Mouse (Mus musculus) embryonic facial prominence, embryonic 12.5 days (tissue): ENCODE data around the gene Prkce. TPM values are rescaled to one million over a fixed set of nuclear protein-coding genes. Genes with fewer than 3 reads are reported as not detected.
A peak's percentile ranks its signal among the peaks of the same experiment; 100 is the strongest.

Source experiments
- ATAC-seq: fragments of 200-750 bp; cut with Nextera tagmentation; 2 replicates; pipeline ENCODE4 v1.8.0; 2017; ENCODE audit not compliant: insufficient number of reproducible peaks, insufficient read depth, low FRiP score, low TSS enrichment
- H3K27ac ChIP-seq: fragments of 300-500 bp; sonication (generic); 2 replicates; pipeline ENCODE4 v1.5.1; 2016; ENCODE audit warnings: mild to moderate bottlenecking
- H3K27me3 ChIP-seq: fragments of 300-500 bp; sonication (generic); 2 replicates; pipeline ENCODE4 v1.6.1; 2016; ENCODE audit warnings: mild to moderate bottlenecking, moderate library complexity
- H3K36me3 ChIP-seq: fragments of 300-500 bp; sonication (generic); 2 replicates; pipeline ENCODE4 v1.6.1; 2016; ENCODE audit warnings: mild to moderate bottlenecking
- H3K4me1 ChIP-seq: fragments of 300-500 bp; sonication (generic); 2 replicates; pipeline ENCODE4 v1.6.1; 2016
- H3K4me2 ChIP-seq: fragments of 300-500 bp; sonication (generic); replicated peaks from 2 replicates; pipeline ENCODE4 v1.6.1; 2016; ENCODE audit warnings: mild to moderate bottlenecking, moderate library complexity
- H3K4me3 ChIP-seq: fragments of 300-500 bp; sonication (generic); 2 replicates; pipeline ENCODE4 v1.5.1; 2016; ENCODE audit warnings: mild to moderate bottlenecking
- H3K9ac ChIP-seq: fragments of 300-500 bp; sonication (generic); 2 replicates; pipeline ENCODE4 v1.6.1; 2016; ENCODE audit warnings: mild to moderate bottlenecking, moderate library complexity
- H3K9me3 ChIP-seq: fragments of 300-500 bp; sonication (generic); 2 replicates; pipeline ENCODE4 v1.6.1; 2016; ENCODE audit warnings: mild to moderate bottlenecking, moderate library complexity
- WGBS: fragments of 180-500 bp; shearing (Covaris S2); methylation state at CpG from one replicate; pipeline ENCODE4 v1.1.7; 2016; 5-methylcytosine and 5-hydroxymethylcytosine counted together
- polyA plus RNA-seq: library from polyadenylated mRNA; unstranded; fragments of >200 nt; fragmentation: Nextera tagmentation; extraction: Ambion mirVana; gene quantifications from 2 replicates; pipeline ENCODE4 v1.2.1, GENCODE M21; 2016

Prkce gene
- polyA plus RNA-seq, 1 experiment from 2014 or later, result 9.8 TPM

DNA sequence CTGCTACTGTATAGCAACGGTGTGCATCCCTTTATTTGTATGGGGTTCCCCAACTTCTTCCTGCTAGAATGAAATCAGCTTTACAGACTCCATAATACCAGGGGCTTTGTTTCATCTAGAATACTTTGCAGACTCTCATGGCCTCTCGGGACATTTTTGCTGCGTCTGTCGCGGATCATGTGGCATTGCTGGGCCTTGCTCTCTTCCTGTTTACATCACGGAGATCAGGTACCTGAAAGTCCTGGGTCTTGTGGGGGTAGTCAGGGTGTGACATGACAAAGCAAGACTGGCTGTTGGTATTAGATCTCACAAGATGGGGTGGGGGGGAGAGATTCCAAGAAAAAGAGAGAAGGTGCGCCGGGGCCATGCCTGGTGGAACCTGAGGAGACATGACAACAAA, 102.1 kb downstream of the Prkce start:
- no peak for ATAC-seq
- 76% methylated on average over 8 of the region's 8 CpGs for WGBS
- H3K4me1 ChIP-seq, result peaks cover 41% of the 10 kb centered on the region
- no peak overlapping the region for H3K4me2 ChIP-seq
- no peaks in the 10 kb centered on the region for H3K27me3 ChIP-seq
- no peak overlapping the region for H3K4me3 ChIP-seq
- no peak overlapping the region for H3K27ac ChIP-seq
- no peaks in the 10 kb centered on the region for H3K36me3 ChIP-seq
- H3K9me3 ChIP-seq, result no peaks in the 10 kb centered on the region
- no peak overlapping the region for H3K9ac ChIP-seq

DNA sequence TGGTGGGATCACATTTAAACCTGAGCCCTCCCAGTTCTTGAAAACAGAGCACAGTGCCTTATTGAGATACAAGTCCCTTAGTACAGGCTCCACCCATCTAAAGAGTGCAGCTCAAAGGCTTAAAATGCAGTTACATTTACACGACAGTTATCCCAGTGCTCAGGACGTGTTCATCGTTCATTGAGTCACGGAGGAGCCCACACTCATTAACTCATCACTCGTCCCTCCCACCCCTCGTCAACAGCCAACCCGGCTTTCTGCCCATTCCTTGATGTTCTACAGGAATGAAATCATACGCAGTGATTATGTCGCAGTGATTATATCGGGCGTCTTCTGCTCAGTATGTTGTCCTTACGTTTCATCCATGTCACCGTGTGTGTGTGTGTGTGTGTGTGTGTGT, 102.9 kb downstream of the Prkce start:
- H3K4me3 ChIP-seq, result no peak overlapping the region
- H3K4me2 ChIP-seq, result no peak overlapping the region
- no peak overlapping the region for H3K27ac ChIP-seq
- H3K9me3 ChIP-seq, result no peaks in the 10 kb centered on the region
- 83% methylated on average over 13 of the region's 13 CpGs for WGBS
- H3K4me1 ChIP-seq, result peaks cover 41% of the 10 kb centered on the region
- H3K9ac ChIP-seq, result no peak overlapping the region
- no peak for ATAC-seq
- no peaks in the 10 kb centered on the region for H3K27me3 ChIP-seq
- H3K36me3 ChIP-seq, result no peaks in the 10 kb centered on the region

DNA sequence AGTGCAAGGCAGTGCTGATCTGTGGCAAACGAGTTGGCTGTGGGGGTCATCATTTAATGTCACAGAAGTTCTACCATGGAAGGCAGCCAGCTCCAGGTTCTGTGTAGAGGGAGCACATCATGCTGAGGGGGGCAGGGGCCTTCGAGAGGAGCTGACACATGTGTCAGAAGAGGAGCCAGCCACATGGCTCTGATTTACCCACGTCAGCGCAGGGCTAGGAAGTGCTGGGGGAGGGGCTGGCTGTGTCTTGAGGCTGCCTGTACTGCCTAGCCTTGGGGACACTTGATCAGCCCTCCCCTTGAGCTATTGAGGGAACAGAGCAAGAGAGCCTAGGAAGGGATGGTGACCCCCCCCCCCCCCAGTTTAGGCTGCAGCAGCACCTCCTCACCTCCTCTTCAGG, 103.7 kb downstream of the Prkce start:
- Histone ChIP-seq H3K4me1 (peaks cover 41% of the 10 kb centered on the region), H3K9ac (no peak overlapping the region), H3K27ac (no peak overlapping the region), H3K36me3 (no peaks in the 10 kb centered on the region), H3K9me3 (no peaks in the 10 kb centered on the region), H3K27me3 (no peaks in the 10 kb centered on the region), H3K4me2 (no peak overlapping the region), H3K4me3 (no peak overlapping the region)
- peak; percentile 73; the same call in 1 of the 2 replicates for ATAC-seq
- WGBS, result 12% methylated on average over 4 of the region's 4 CpGs

DNA sequence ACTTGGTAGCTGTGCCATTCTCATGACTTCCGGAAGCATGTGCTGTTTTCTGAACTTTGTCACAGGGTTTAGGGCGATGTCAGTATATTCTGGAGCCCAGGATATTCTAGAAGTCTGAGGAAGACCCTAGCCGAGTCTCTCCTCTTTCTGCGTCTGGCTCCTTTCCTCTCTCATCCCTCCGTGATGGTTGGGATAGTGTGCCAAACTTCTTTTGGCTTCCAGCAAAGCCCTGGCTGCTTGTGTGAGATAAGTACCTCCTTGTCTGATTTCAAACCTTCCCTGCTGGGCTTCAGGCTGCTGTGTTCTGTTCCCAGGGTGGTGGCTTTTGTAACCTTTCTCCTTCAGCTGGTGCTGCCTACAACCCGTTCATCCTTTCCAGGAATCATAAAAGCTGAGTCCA, 105.4 kb downstream of the Prkce start:
- Histone ChIP-seq H3K4me1 (peaks cover 53% of the 10 kb centered on the region), H3K9me3 (no peaks in the 10 kb centered on the region), H3K4me3 (no peak overlapping the region), H3K27ac (no peak overlapping the region), H3K27me3 (no peaks in the 10 kb centered on the region), H3K9ac (no peak overlapping the region), H3K4me2 (no peak overlapping the region), H3K36me3 (no peaks in the 10 kb centered on the region)
- ATAC-seq, result no peak
- 70% methylated on average over 6 of the region's 6 CpGs for WGBS

DNA sequence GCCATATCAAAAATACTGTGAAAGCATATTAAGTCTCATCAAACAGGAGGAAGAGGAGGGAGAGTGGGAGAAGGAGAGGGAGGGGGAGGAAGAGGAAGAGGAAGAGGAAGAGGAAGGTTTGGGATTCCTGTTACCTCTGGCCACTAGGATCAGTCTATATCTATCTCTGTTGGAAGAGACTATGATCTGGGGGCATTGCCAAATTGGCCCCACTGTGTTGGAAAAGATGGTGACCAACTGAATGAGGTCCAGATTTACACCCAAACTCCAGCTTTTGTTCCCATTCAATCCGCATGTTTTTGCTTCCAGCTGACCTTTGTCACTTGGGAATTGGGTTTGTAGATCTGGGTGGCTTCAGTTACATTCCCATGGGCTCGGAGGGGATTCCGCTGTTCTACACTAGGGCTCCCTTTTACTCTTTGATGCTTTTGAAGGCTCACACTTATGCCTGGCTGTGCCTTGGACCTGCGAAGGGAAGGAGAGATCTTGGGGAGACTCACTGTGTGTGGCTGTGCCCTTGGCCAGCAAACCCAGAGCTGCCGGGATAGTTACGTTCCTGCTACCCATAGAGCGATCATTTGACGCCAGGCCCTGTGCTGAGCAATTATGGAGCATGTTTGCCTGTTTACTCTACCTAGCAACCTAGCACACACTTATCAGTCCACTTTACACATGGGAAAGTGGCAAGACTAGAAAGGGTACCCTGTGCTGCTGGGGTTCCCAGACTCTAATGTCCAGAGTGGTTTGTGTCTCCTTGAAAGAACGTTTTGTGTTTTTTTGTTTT, 106.2 kb downstream of the Prkce start:
- Histone ChIP-seq H3K4me3 (no peak overlapping the region), H3K27ac (no peak overlapping the region), H3K4me1 (peaks cover 55% of the 10 kb centered on the region), H3K4me2 (no peak overlapping the region), H3K9ac (no peak overlapping the region), H3K27me3 (no peaks in the 10 kb centered on the region), H3K36me3 (no peaks in the 10 kb centered on the region), H3K9me3 (no peaks in the 10 kb centered on the region)
- ATAC-seq, result no peak
- WGBS, result 83% methylated on average over 9 of the region's 9 CpGs

DNA sequence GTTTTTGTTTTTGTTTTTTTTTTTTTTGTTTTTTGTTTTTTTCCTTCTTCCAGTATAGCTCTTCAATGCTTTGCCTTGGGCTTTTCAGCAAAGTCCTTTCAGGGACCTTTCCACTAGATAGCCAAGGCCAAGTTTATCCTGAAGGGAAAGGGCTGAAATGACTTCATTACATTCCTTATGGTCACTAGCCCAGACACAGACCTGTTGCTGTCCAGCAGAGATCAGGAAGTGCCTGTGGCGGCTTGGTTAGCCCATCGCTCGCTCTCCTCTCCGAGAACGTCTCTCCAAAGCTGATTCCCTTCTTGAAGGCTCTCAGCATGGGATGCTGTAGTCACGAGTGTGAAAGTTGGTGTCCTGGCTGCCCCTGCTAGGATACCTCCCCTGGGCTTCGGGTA, 106.8 kb downstream of the Prkce start:
- Histone ChIP-seq H3K27ac (no peak overlapping the region), H3K4me2 (no peak overlapping the region), H3K4me1 (peaks cover 52% of the 10 kb centered on the region), H3K36me3 (no peaks in the 10 kb centered on the region), H3K9ac (no peak overlapping the region), H3K9me3 (no peaks in the 10 kb centered on the region), H3K27me3 (no peaks in the 10 kb centered on the region), H3K4me3 (no peak overlapping the region)
- WGBS, result 59% methylated on average over 7 of the region's 7 CpGs
- ATAC-seq, result no peak

DNA sequence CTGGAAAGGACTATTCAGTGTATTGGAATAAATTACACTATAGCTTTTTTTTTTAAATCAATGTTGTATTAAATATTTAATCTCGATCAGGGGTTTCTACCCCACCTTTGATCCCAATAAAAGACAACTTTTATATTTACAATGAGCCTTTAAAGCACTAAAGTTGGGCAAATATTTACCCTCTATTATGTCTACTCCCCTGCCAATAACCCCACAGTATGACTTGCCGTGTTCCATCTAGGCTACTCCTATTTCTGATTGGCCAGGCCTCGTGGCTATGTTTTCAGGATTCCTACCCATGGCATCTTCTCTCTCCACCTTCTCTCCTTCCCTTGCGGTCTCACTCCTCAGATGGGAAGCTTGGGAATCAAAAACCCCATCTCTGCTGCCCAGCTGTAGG, 108.8 kb downstream of the Prkce start:
- H3K4me2 ChIP-seq, result no peak overlapping the region
- no peak overlapping the region for H3K9ac ChIP-seq
- no peak for ATAC-seq
- no peaks in the 10 kb centered on the region for H3K27me3 ChIP-seq
- no peaks in the 10 kb centered on the region for H3K9me3 ChIP-seq
- no peak overlapping the region for H3K4me3 ChIP-seq
- no peaks in the 10 kb centered on the region for H3K36me3 ChIP-seq
- WGBS, result 82% methylated on average over 4 of the region's 4 CpGs
- peaks cover 53% of the 10 kb centered on the region for H3K4me1 ChIP-seq
- peak overlapping the region; percentile 80; the same call in 1 of the 2 replicates for H3K27ac ChIP-seq

DNA sequence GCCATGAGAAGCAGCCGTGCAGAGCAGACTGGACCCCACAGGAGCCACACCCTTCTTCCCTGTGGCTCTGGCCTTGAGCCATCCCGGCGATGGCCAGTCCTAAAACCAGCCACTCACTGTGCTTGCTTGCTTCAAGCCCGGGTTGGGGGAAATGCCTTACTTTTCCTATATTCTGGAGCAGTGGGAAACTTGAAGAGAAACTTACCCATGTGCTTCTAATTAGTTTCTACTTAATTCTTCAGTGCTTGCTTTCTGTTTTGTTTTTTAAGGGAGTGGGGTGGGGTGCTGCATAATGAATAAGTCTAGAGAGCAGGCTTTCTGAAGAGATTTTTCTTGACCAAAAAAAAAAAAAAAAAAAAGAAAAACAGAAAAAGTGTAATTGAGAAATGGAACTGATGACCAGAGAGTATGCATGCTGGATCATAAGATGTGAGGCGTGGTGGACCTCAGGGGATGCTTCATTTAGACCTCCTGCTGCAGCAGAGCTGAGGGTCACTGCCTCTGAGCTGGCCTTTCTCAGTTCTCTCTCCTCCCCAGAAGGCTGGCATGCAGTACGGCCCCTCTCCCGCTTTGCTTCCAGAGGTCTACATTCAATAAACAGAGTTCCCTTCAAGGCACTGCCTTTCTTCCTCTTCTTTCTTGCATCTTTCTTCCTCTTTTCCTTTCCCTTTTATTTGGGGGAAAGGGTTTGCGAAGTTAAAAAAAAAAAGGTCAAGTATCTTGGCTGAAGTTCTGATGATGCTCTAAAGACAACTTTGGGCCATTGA, 109.6 kb downstream of the Prkce start:
- 0 out of 2 replicates have a peak overlapping the region, but pooled peaks have one; percentile 13 for H3K4me2 ChIP-seq
- peaks cover 45% of the 10 kb centered on the region for H3K4me1 ChIP-seq
- no peak overlapping the region for H3K9ac ChIP-seq
- ATAC-seq, result 0 out of 2 replicates have a peak, but pooled peaks have one; percentile 33
- no peaks in the 10 kb centered on the region for H3K9me3 ChIP-seq
- H3K27me3 ChIP-seq, result no peaks in the 10 kb centered on the region
- H3K4me3 ChIP-seq, result no peak overlapping the region
- peak overlapping the region; percentile 80 for H3K27ac ChIP-seq
- WGBS, result 34% methylated on average over 8 of the region's 8 CpGs
- H3K36me3 ChIP-seq, result no peaks in the 10 kb centered on the region

DNA sequence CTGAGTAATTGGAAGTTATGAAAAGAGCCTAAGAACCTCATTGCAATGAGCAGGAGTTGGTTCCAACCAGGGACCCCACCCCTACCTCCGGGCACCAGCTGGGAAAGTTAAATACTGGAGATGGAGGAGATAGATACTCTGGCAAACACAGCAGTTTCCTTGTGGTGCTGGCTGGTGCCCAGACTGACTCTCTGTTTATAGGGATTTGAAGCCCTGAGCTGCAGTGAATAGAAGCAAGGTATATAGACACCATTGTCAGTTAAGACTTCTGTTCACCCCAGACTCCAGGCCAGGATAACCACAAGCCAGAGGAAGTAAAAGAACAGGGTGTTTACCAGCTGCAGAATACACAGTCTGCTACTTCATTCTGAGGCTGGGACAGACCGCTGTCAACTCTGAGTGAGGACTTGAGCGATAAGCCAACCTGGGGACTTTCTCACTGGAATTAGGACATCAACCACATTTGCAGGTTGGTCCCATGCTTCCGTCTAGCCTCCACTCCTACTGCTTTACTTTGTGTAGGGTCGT, 110.5 kb downstream of the Prkce start:
- 0 out of 2 replicates have a peak overlapping the region, but pooled peaks have one; percentile 36 for H3K27ac ChIP-seq
- no peak for ATAC-seq
- no peak overlapping the region for H3K4me2 ChIP-seq
- no peak overlapping the region for H3K4me3 ChIP-seq
- H3K9me3 ChIP-seq, result no peaks in the 10 kb centered on the region
- H3K9ac ChIP-seq, result no peak overlapping the region
- peaks cover 41% of the 10 kb centered on the region for H3K4me1 ChIP-seq
- no peaks in the 10 kb centered on the region for H3K36me3 ChIP-seq
- H3K27me3 ChIP-seq, result no peaks in the 10 kb centered on the region
- WGBS, result 80% methylated on average over 5 of the region's 5 CpGs

DNA sequence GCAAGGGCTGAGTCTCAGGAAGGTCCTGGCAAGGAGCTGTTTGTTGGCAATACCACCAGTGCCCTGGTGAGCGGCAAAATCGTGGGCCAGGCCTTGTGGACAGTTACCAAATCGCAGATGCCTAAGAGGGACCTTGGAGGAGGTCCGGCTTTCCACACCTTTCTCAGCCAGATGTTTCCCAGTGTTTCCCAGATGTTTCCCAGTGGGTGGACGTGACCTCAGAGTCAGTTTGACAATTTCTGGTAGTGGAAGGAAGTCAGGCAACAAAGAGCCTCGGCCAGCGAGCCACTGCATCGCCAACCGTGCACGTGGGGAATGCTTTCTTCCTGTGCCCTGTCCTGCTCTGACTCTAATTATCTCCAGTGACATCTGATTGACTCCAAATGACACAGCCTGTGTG, 112.2 kb downstream of the Prkce start:
- H3K4me2 ChIP-seq, result no peak overlapping the region
- no peaks in the 10 kb centered on the region for H3K36me3 ChIP-seq
- ATAC-seq, result no peak
- H3K4me3 ChIP-seq, result no peak overlapping the region
- no peaks in the 10 kb centered on the region for H3K27me3 ChIP-seq
- no peaks in the 10 kb centered on the region for H3K9me3 ChIP-seq
- H3K9ac ChIP-seq, result no peak overlapping the region
- H3K4me1 ChIP-seq, result peaks cover 37% of the 10 kb centered on the region
- WGBS, result 32% methylated on average over 10 of the region's 10 CpGs
- H3K27ac ChIP-seq, result peak overlapping the region; percentile 26; the same call in 1 of the 2 replicates

DNA sequence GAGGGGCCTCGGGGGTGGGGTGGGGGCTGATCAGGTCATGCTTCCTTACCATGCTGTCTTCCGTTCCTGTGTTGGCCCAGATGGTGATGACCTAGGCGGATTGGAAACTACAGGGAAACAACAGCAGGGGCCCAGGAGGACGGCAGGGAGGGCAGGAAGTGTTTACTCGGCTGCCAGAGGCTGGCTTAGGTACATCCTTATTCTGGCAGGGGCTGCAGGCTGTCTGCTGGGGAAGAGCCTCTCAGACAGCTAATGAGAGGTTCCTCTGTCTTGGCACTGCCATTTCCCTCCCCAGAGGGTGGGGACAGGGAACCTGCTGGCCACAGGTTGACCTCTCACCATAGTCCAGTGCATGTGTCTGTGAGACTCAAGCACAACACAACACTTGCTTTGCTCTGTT, 116.2 kb downstream of the Prkce start:
- ATAC-seq, result no peak
- no peak overlapping the region for H3K9ac ChIP-seq
- H3K36me3 ChIP-seq, result no peaks in the 10 kb centered on the region
- no peak overlapping the region for H3K4me3 ChIP-seq
- no peaks in the 10 kb centered on the region for H3K9me3 ChIP-seq
- no peaks in the 10 kb centered on the region for H3K27me3 ChIP-seq
- H3K4me1 ChIP-seq, result peaks cover 23% of the 10 kb centered on the region
- WGBS, result 24% methylated on average over 5 of the region's 5 CpGs
- no peak overlapping the region for H3K4me2 ChIP-seq
- H3K27ac ChIP-seq, result no peak overlapping the region

DNA sequence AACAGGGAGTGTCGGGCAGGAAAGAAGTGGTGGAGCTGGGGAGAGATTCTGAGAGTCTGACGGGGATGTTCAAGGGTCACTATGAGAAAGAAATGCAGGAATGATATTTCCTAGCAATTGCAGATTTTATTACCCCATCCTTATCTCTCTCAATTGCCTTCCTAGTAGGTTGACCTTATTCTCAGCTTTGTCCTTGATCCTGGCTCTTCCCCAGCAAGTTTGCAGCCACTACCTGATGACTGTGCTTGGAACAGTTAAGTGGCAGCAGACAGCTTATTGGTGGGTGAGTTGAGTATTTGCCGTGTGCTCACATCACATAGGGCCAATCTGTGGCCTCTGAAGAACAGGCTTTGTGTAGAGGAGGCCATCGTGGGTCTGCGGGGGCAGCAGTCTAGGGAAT, 117.5 kb downstream of the Prkce start:
- WGBS, result 91% methylated on average over 5 of the region's 5 CpGs

More for the DNA sequence above, 117.5 kb downstream of the Prkce start:
- no peak overlapping the region for H3K4me2 ChIP-seq
- H3K27ac ChIP-seq, result no peak overlapping the region
- no peak for ATAC-seq
- H3K9me3 ChIP-seq, result no peaks in the 10 kb centered on the region
- H3K4me3 ChIP-seq, result no peak overlapping the region
- no peaks in the 10 kb centered on the region for H3K36me3 ChIP-seq
- no peaks in the 10 kb centered on the region for H3K27me3 ChIP-seq
- H3K9ac ChIP-seq, result no peak overlapping the region
- H3K4me1 ChIP-seq, result peaks cover 17% of the 10 kb centered on the region
